Mouse (Mus musculus) lung, postnatal 0 days (tissue): ENCODE measurements around the gene Lhpp. TPM values are rescaled to one million over a fixed set of nuclear protein-coding genes. Genes with fewer than 3 reads are reported as not detected.

ENCODE experiments used
- ATAC-seq: fragments of 200-750 bp; cut with Nextera tagmentation; 2 replicates; pipeline ENCODE4 v1.8.0; 2017; ENCODE audit warnings: moderate library complexity
- DNase-seq: peaks from one replicate; pipeline ENCODE4 v3.0.0-alpha.2; 2016; ENCODE audit warnings: low spot score
- H3K27ac ChIP-seq: fragments of 300-500 bp; sonication (generic); 2 replicates; pipeline ENCODE4 v1.5.1; 2014; ENCODE audit warnings: antibody characterized with exemption, mild to moderate bottlenecking, low read length, mixed read lengths
- H3K27me3 ChIP-seq: fragments of 300-500 bp; sonication (generic); replicated peaks from 2 replicates; pipeline ENCODE4 v1.6.1; 2014; ENCODE audit warnings: low read length, mixed read lengths; ENCODE audit not compliant: insufficient read depth
- H3K36me3 ChIP-seq: fragments of 300-500 bp; sonication (generic); 2 replicates; pipeline ENCODE4 v1.6.1; 2014; ENCODE audit warnings: low read length, mixed read lengths; ENCODE audit not compliant: insufficient read depth
- H3K4me1 ChIP-seq: fragments of 300-500 bp; sonication (generic); 2 replicates; pipeline ENCODE4 v1.6.1; 2014; ENCODE audit warnings: antibody characterized with exemption, low read depth, low read length, mixed read lengths; ENCODE audit not compliant: insufficient read depth
- H3K4me2 ChIP-seq: fragments of 300-500 bp; sonication (generic); replicated peaks from 2 replicates; pipeline ENCODE4 v1.6.1; 2014; ENCODE audit warnings: low read depth, mild to moderate bottlenecking, low read length, moderate library complexity, mixed read lengths
- H3K4me3 ChIP-seq: fragments of 300-500 bp; sonication (generic); 2 replicates; pipeline ENCODE4 v1.5.1; 2014; ENCODE audit warnings: low read depth, low read length
- H3K9ac ChIP-seq: fragments of 300-500 bp; sonication (generic); replicated peaks from 2 replicates; pipeline ENCODE4 v1.6.1; 2014; ENCODE audit warnings: low read depth, mild to moderate bottlenecking
- H3K9me3 ChIP-seq: fragments of 300-500 bp; sonication (generic); 2 replicates; pipeline ENCODE4 v1.6.1; 2016; ENCODE audit warnings: low read length, mixed read lengths
- CTCF ChIP-seq: IDR thresholded peaks from 2 replicates; pipeline ENCODE4 v1.5.1; 2016; ENCODE audit warnings: antibody characterized with exemption, mild to moderate bottlenecking
- EP300 ChIP-seq: IDR thresholded peaks from 2 replicates; pipeline ENCODE4 v1.6.1; 2016; ENCODE audit warnings: antibody characterized with exemption, mild to moderate bottlenecking, control low read depth
- WGBS: fragments of 180-500 bp; shearing (Covaris S2); extraction: QIAGEN DNeasy Blood & Tissue Kit; methylation state at CpG from one replicate; pipeline ENCODE4 v1.1.7; 2014; 5-methylcytosine and 5-hydroxymethylcytosine counted together
- polyA plus RNA-seq: library from polyadenylated mRNA; unstranded; fragments of >200 nt; fragmentation: Nextera tagmentation; extraction: Ambion mirVana; gene quantifications from 2 replicates; pipeline ENCODE4 v1.2.1, GENCODE M21; 2015

Gene Lhpp
- polyA plus RNA-seq, 1 experiment from 2014 or later, result 5.9 TPM

DNA sequence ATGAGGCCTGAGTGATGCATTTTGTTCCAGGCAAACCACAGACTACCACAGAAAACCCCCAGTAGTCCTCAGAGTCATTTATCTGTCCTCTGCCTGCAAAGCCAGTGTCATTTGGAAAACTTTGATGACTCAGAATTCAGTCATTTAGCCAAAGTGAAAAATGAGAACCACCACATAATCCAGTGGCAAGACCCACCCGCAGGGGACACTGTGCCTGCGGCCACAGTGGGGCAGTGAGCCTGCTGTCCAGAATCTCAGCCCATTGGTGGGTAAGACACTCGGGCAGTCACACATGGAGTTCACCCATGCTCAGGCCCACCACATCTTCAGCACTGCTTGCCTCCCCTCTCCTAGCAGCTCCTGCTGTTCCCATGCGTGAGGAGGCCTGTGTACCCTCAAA lies 109.1 kb downstream of the Lhpp start:
- 92% methylated on average over 4 of the region's 4 CpGs for WGBS
- ATAC-seq, result no peak
- Histone ChIP-seq H3K27me3 (no peaks in the 10 kb centered on the region), H3K4me1 (peaks cover 13% of the 10 kb centered on the region; the same call in 1 of the 2 replicates), H3K36me3 (0 out of 2 replicates have a peak, but pooled peaks cover 3% of the 10 kb centered on the region), H3K4me2 (no peak overlapping the region), H3K4me3 (no peak overlapping the region), H3K9me3 (no peaks in the 10 kb centered on the region), H3K27ac (no peak overlapping the region), H3K9ac (no peak overlapping the region)
- no peak for DNase-seq
- TF ChIP-seq EP300, result no peak
- 0 out of 2 replicates have a peak, but pooled peaks have one; percentile 3 for TF ChIP-seq CTCF

DNA sequence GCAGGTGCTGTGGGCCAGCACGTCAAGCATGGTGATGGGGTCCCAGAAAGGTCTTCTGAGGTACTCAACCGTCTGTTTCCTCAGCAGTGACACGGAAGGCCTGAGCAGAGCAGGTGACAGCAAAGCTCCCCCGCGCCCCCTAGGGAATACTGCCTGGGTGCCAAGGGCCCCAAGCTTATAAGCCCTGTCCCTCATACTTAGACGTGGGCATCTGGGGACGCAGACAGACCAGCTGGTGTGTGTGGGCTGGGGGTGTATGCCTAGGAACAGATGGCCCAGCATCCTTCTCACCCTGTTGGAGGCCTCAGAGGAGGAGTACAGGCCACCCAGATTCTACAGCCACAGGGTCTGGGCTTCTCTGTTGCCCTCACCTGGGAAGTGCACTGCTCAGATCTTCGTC lies 110.1 kb downstream of the Lhpp start:
- Histone ChIP-seq H3K9ac (no peak overlapping the region), H3K4me2 (no peak overlapping the region), H3K4me3 (no peak overlapping the region), H3K4me1 (peaks cover 10% of the 10 kb centered on the region; the same call in 1 of the 2 replicates), H3K36me3 (no peaks in the 10 kb centered on the region), H3K27me3 (no peaks in the 10 kb centered on the region), H3K27ac (0 out of 2 replicates have a peak overlapping the region, but pooled peaks have one; percentile 3), H3K9me3 (no peaks in the 10 kb centered on the region)
- 73% methylated on average over 8 of the region's 8 CpGs for WGBS
- ATAC-seq (no peak), DNase-seq (no peak)
- TF ChIP-seq EP300 (no peak), CTCF (0 out of 2 replicates have a peak, but pooled peaks have one; percentile 6)

DNA sequence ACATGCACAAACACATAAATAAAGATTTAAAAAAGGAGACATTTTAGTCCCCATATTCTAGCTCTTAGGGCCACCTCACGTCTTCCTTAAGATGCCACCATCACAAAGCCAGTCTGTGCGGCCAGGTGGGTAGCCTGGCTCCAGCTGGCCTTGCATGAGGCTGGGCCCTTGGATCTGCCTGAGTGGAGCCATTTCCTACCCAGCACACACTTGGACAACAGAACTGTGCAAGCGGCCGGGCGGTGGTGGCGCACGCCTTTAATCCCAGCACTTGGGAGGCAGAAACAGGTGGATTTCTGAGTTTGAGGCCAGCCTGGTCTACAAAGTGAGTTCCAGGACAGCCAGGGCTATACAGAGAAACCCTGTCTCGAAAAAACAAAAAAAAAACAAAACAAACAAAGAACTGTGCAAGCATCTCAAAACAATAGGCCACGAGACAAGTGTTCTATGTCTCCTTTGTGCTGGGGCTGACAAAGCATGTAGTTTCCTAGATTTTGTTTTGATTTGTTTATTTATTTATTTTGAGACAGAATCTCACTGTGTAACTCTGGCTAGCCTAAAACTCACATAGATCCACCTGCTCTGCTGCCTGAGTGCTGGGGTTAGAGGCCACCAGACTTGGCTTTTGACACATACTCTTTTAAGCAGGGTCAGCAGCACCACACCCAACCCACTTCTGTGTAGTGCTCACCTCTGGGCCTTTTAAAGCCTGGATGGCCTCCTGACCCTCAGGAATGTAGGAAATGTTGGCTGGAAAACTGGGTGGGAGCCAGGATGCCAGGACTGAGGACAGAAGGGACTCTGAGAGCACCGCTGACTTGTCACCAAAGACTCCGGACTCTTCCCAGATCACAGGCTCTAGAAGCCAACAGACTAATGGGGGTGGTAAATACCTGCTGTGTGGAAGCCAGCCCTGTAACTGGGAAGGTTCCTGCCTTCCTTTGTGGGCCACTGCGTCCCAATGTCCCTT lies 112.2 kb downstream of the Lhpp start:
- ATAC-seq (peak; percentile 10; the same call in 1 of the 2 replicates), DNase-seq (peak; percentile 52)
- H3K27ac ChIP-seq, result peak overlapping the region; percentile 78
- H3K9me3 ChIP-seq, result no peaks in the 10 kb centered on the region
- no peaks in the 10 kb centered on the region for H3K27me3 ChIP-seq
- peaks cover 16% of the 10 kb centered on the region; the same call in 1 of the 2 replicates for H3K4me1 ChIP-seq
- H3K4me2 ChIP-seq, result no peak overlapping the region
- TF ChIP-seq CTCF, result no peak
- peak; percentile 71 for TF ChIP-seq EP300
- no peak overlapping the region for H3K9ac ChIP-seq
- WGBS, result 75% methylated on average over 12 of the region's 12 CpGs
- H3K36me3 ChIP-seq, result no peaks in the 10 kb centered on the region
- H3K4me3 ChIP-seq, result no peak overlapping the region

DNA sequence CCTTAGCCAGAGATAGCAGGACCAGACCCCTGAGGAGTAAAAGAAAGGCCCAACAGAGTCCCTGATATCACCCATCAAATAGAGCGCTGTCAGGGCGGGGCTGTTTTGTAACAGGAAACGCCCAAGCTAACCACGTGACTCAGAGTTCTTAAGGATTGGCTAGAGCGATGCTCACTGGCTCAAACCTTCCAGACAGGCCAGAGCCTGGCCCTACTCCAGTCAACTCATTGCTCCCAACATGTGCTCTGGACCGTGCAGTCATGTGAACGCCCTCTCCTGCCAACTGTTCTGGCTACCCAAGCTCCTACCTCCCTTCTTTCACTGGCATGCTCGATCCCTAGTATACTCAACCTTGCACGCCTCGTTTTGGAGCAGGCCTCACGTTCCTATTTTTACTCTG lies 113.5 kb downstream of the Lhpp start:
- ATAC-seq (peak; percentile 53), DNase-seq (peak; percentile 83)
- WGBS, result 52% methylated on average over 11 of the region's 11 CpGs
- Histone ChIP-seq H3K4me1 (peaks cover 16% of the 10 kb centered on the region; the same call in 1 of the 2 replicates), H3K9ac (no peak overlapping the region), H3K36me3 (no peaks in the 10 kb centered on the region), H3K4me2 (no peak overlapping the region), H3K27me3 (no peaks in the 10 kb centered on the region), H3K27ac (peak overlapping the region; percentile 78), H3K9me3 (no peaks in the 10 kb centered on the region), H3K4me3 (no peak overlapping the region)
- TF ChIP-seq EP300 (no peak), CTCF (no peak)

DNA sequence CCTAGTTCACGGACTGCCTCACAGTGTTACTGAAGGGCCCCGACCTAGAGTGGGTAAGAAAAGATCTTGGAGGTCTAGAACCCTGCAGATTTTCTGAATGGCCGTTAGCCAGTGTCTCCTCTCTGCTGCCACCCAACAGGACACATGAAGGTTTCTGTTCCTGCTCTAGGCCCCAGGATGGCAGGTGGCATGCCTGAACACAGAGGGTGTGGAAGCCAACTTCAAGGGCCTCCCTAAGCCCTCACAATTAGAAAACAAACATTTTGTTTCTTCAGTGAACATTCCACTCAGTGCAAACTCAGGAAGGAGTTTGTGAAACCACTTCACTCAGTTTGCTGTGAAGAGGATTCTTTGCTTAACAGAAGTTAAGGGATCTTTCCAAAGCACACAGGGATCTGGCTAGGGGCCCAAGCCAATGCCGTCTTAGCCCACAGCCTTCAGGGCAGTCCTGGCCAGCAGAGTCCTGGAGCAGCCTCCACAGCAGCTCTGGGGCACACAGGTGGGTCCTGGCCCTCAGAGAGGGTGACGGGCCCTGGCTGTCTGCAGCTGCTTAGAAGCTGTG lies 114.1 kb downstream of the Lhpp start:
- H3K4me3 ChIP-seq, result no peak overlapping the region
- WGBS, result 55% methylated on average over 5 of the region's 5 CpGs
- peak overlapping the region; percentile 78 for H3K27ac ChIP-seq

More for the DNA sequence above, 114.1 kb downstream of the Lhpp start:
- Histone ChIP-seq H3K9me3 (no peaks in the 10 kb centered on the region), H3K27me3 (no peaks in the 10 kb centered on the region), H3K9ac (no peak overlapping the region), H3K4me1 (peaks cover 22% of the 10 kb centered on the region; the same call in 1 of the 2 replicates), H3K4me2 (no peak overlapping the region), H3K36me3 (no peaks in the 10 kb centered on the region)
- ATAC-seq (peak; percentile 90), DNase-seq (peak; percentile 92)
- peak; percentile 26; the same call in 1 of the 2 replicates for TF ChIP-seq CTCF
- TF ChIP-seq EP300, result peak; percentile 98
